Mouse (Mus musculus): ENCODE measurements at regions not wholly inside any gene's neighbourhood (a gene's known extent, or its start where the extent isn't known, plus 50 kb on each side); places are given as distances from the start of the nearest gene placed in this dataset.
"Not testable (repeated sequence)": the region's sequence is repeated elsewhere in the genome, so short reads cannot be mapped to it uniquely, and the experiment has no call there.

GRCm38 (mm10) chrX:154717526-154717925 lies 138.4 kb upstream of the Samt2 start:
- DNase-seq: not testable (repeated sequence)

- peak in 1 of 2 experiments; percentile 0 for DNase-seq
Observed at GRCm38 (mm10) chrX:154713641-154714255, 134.6 kb upstream of the Samt2 start.

- not testable (repeated sequence) for DNase-seq
Observed at GRCm38 (mm10) chrX:154712576-154712975, 133.4 kb upstream of the Samt2 start.

DNA sequence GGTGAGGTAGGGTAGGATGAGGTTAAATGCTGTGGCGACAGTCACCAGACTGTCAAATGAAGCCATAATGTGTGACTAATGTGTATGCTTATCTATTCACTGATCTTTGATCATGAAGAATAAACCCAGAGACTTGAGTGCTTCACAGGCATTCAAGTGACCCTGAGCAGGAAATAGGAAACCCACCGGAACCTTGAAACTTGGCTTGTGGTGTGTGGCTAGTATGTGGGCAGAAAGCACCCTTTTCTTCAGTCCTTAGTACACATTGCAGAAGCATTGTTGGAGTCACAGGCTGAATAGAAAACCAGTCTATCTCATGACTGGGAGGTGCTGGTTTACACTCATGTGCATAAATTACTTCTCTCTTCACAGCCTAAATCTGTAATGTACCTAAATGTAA lies 91.4 kb upstream of the Samt2 start:
- not testable (repeated sequence) for DNase-seq
